Mouse (Mus musculus) liver, embryonic 14.5 days (tissue): ENCODE measurements around the gene Polr3e. TPM values are rescaled to one million over a fixed set of nuclear protein-coding genes. Genes with fewer than 3 reads are reported as not detected.

Source experiments
- ATAC-seq: fragments of 200-750 bp; cut with Nextera tagmentation; 2 replicates; pipeline ENCODE4 v1.8.0; 2017; ENCODE audit warnings: moderate number of reproducible peaks, mild to moderate bottlenecking, moderate library complexity; ENCODE audit not compliant: insufficient read depth
- DNase-seq, 3 experiments: peaks; one replicate each; pipeline ENCODE4 v3.0.0-alpha.2; 2012 to 2013; ENCODE audit warnings: low read depth in 3 of 3, low spot score in 3 of 3
- H3K27ac ChIP-seq: fragments of 300-500 bp; sonication (generic); 2 replicates; pipeline ENCODE4 v1.5.1; 2014; ENCODE audit warnings: moderate library complexity, mild to moderate bottlenecking, control low read depth, inconsistent platforms
- H3K27me3 ChIP-seq: fragments of 300-500 bp; sonication (generic); 2 replicates; pipeline ENCODE4 v1.6.1; 2014; ENCODE audit warnings: mild to moderate bottlenecking, low read length, moderate library complexity; ENCODE audit not compliant: control insufficient read depth, insufficient read depth
- H3K36me3 ChIP-seq: fragments of 300-500 bp; sonication (generic); replicated peaks from 2 replicates; pipeline ENCODE4 v1.6.1; 2014; ENCODE audit warnings: low read depth; ENCODE audit not compliant: control insufficient read depth, insufficient read depth
- H3K4me1 ChIP-seq, 2 experiments: fragments of 200-500 bp in 1 of 2; fragments of 300-500 bp in 1 of 2; sonication (generic) in 1 of 2; replicated peaks; 2 replicates each; pipeline ENCODE4 v1.6.1; 2012 to 2014; ENCODE audit warnings: antibody characterized with exemption in 1 of 2, inconsistent platforms in 1 of 2, low read length in 1 of 2; ENCODE audit not compliant: control insufficient read depth in 2 of 2, insufficient read depth in 2 of 2
- H3K4me2 ChIP-seq: fragments of 300-500 bp; sonication (generic); 2 replicates; pipeline ENCODE4 v1.6.1; 2014; ENCODE audit warnings: low read depth, mild to moderate bottlenecking, control low read depth, moderate library complexity
- H3K4me3 ChIP-seq, 2 experiments: fragments of 200-500 bp in 1 of 2; fragments of 300-500 bp in 1 of 2; sonication (generic) in 1 of 2; 2 replicates each; pipeline ENCODE4 v1.5.1; 2012 to 2014; ENCODE audit warnings: low read depth in 2 of 2, low read length in 2 of 2, mild to moderate bottlenecking in 2 of 2, control low read depth in 1 of 2, inconsistent platforms in 1 of 2, moderate library complexity in 1 of 2; ENCODE audit not compliant: insufficient read depth in 1 of 2
- H3K9ac ChIP-seq: fragments of 300-500 bp; sonication (generic); replicated peaks from 2 replicates; pipeline ENCODE4 v1.6.1; 2014; ENCODE audit warnings: mild to moderate bottlenecking, control low read depth, moderate library complexity
- H3K9me3 ChIP-seq: fragments of 300-500 bp; sonication (generic); 2 replicates; pipeline ENCODE4 v1.6.1; 2016; ENCODE audit warnings: low read length, mixed read lengths; ENCODE audit not compliant: control insufficient read depth
- CTCF ChIP-seq: IDR thresholded peaks from 2 replicates; pipeline ENCODE4 v1.5.1; 2016; ENCODE audit warnings: antibody characterized with exemption, low read depth, control low read depth
- EP300 ChIP-seq: IDR thresholded peaks from 2 replicates; pipeline ENCODE4 v1.6.1; 2016; ENCODE audit warnings: antibody characterized with exemption, low read depth
- WGBS: fragments of 180-500 bp; shearing (Covaris S2); extraction: QIAGEN DNeasy Blood & Tissue Kit; methylation state at CpG from one replicate; pipeline ENCODE4 v1.1.7; 2014; ENCODE audit not compliant: insufficient replicate concordance; 5-methylcytosine and 5-hydroxymethylcytosine counted together
- polyA plus RNA-seq, 2 experiments: library from polyadenylated mRNA; depleted of rRNA in 1 of 2; stranded (reverse) in 1 of 2; unstranded in 1 of 2; fragments of >200 nt; fragmentation: Nextera tagmentation in 1 of 2; extraction: Ambion mirVana in 1 of 2; gene quantifications; 2 replicates each; pipeline versions ENCODE4 v1.2.1 to v1.2.3; 2012 to 2014

Gene Polr3e
- polyA plus RNA-seq (2012; rRNA removed) (5.8 and 9.2 TPM in 2 replicates), polyA plus RNA-seq (2014; fragmentation: Nextera tagmentation; extraction: Ambion mirVana) (6.6 and 7.1 TPM in 2 replicates)

- TF ChIP-seq CTCF (peak; percentile 93), EP300 (0 out of 2 replicates have a peak, but pooled peaks have one; percentile 57)
- no peaks in the 10 kb centered on the region for H3K27me3 ChIP-seq
- ATAC-seq (peak; percentile 86), DNase-seq (peak; percentile 93 to 97 (median 96))
- peak within 1 kb of the TSS; percentile 87 for H3K4me2 ChIP-seq
- H3K36me3 ChIP-seq: no peaks in the 10 kb centered on the region
- H3K27ac ChIP-seq: peak within 1 kb of the TSS; percentile 75
- under 1% methylated on average over 95 of the region's 102 CpGs for WGBS
- H3K4me1 ChIP-seq: peaks cover 7 to 8% of the 10 kb centered on the region in 2 experiments; a peak in 2 of 4 replicates
- no peaks in the 10 kb centered on the region for H3K9me3 ChIP-seq
- H3K9ac ChIP-seq: peak within 1 kb of the TSS; percentile 86
- H3K4me3 ChIP-seq: peak within 1 kb of the TSS; percentile 73 to 84
Measured at GRCm38 (mm10) chr7:120917592-120918461, at the start of gene Polr3e. Gene Polr3e, plus strand, starts transcription at chr7:120917744.

- H3K27me3 ChIP-seq: no peaks in the 10 kb centered on the region
- H3K9ac ChIP-seq: no peak overlapping the region; the same call in 1 of the 2 replicates
- peaks cover 30% of the 10 kb centered on the region for H3K36me3 ChIP-seq
- no peak overlapping the region for H3K4me3 ChIP-seq
- H3K4me2 ChIP-seq: no peak overlapping the region
- H3K9me3 ChIP-seq: no peaks in the 10 kb centered on the region
- peaks cover 58 to 69% of the 10 kb centered on the region in 2 experiments for H3K4me1 ChIP-seq
- H3K27ac ChIP-seq: peak overlapping the region; percentile 19
- ATAC-seq: no peak
- TF ChIP-seq EP300 (no peak), CTCF (no peak)
- no peak for DNase-seq
- WGBS: 60% methylated on average over 5 of the region's 5 CpGs
Measured at GRCm38 (mm10) chr7:120869883-120870282, 47.7 kb upstream of the Polr3e start.

GRCm38 (mm10) chr7:120870431-120871008 lies 47.0 kb upstream of the Polr3e start:
- 72% methylated on average over 5 of the region's 5 CpGs for WGBS
- Histone ChIP-seq H3K4me1 (peaks cover 55 to 67% of the 10 kb centered on the region in 2 experiments), H3K36me3 (peaks cover 30% of the 10 kb centered on the region), H3K27me3 (no peaks in the 10 kb centered on the region), H3K4me3 (no peak overlapping the region), H3K9me3 (no peaks in the 10 kb centered on the region), H3K4me2 (no peak overlapping the region), H3K9ac (0 out of 2 replicates have a peak overlapping the region, but pooled peaks have one; percentile 4), H3K27ac (0 out of 2 replicates have a peak overlapping the region, but pooled peaks have one; percentile 17)
- no peak for DNase-seq
- no peak for ATAC-seq
- no peak for TF ChIP-seq CTCF

GRCm38 (mm10) chr7:120873083-120873482 lies 44.5 kb upstream of the Polr3e start:
- no peaks in the 10 kb centered on the region for H3K9me3 ChIP-seq
- peaks cover 49 to 62% of the 10 kb centered on the region in 2 experiments for H3K4me1 ChIP-seq
- peaks cover 28% of the 10 kb centered on the region for H3K36me3 ChIP-seq
- DNase-seq (no peak), ATAC-seq (no peak)
- no peak overlapping the region for H3K4me3 ChIP-seq
- H3K9ac ChIP-seq: no peak overlapping the region
- TF ChIP-seq EP300: no peak
- no peak for TF ChIP-seq CTCF
- no peak overlapping the region for H3K4me2 ChIP-seq
- H3K27me3 ChIP-seq: no peaks in the 10 kb centered on the region
- WGBS: 85% methylated on average over 12 of the region's 12 CpGs
- H3K27ac ChIP-seq: peak overlapping the region; percentile 25

GRCm38 (mm10) chr7:120874021-120874420 lies 43.5 kb upstream of the Polr3e start:
- ATAC-seq (no peak), DNase-seq (no peak)
- Histone ChIP-seq H3K27me3 (no peaks in the 10 kb centered on the region), H3K9ac (peak overlapping the region; percentile 80), H3K4me2 (peak overlapping the region; percentile 74), H3K27ac (peak overlapping the region; percentile 98), H3K4me1 (peaks cover 43 to 58% of the 10 kb centered on the region in 2 experiments), H3K4me3 (peak overlapping the region in 1 of 2 experiments; percentile 49; a peak in 2 of 4 replicates), H3K36me3 (peaks cover 37% of the 10 kb centered on the region), H3K9me3 (no peaks in the 10 kb centered on the region)
- WGBS: 87% methylated on average over 3 of the region's 3 CpGs
- TF ChIP-seq EP300 (no peak), CTCF (no peak)
